Mouse (Mus musculus) testis, postnatal 14 days (tissue): ENCODE results near the gene Ptpn6.

Source experiments
- DNase-seq: peaks from one replicate; pipeline ENCODE4 v3.0.0; 2021; ENCODE audit warnings: low spot score

Ptpn6 gene

DNA sequence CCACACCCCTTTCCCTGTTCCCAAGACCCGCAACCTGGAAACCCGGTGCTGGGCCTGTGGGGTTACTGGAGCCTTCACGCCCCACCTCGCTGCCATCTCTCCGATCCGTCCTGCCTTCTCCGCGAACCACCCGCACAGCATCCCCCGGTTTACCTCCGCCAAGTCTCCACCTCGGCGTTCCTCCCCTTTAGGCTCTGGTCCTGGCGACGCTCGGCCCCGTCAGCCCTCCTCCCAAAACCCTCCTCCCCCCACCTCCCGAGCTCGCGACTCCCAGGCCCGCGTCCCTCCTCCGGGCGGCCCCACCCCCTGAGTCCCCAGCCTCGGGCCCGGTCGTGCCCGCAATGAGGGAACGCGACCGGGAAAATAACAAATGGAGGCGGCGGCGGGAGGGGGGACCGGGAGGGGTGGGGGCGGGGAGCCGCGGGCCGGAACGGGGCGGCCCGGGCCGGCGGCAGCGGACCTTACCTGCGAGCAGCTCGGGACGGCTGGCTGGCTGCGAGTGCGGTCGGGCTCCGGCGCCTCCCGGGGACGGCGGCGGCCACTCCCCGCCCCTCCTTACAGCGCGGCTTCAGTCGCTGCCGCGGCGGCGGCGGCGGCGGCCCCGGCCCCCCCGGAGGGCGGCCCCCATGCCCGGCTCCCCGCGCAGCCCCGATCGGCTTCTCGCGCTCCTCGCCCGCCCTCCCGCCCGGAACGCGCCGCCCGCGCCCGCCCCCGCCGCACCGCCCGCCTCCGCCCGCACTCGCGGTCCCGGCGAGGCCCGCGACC is 17.5 kb upstream of the Ptpn6 start, which contains the start of the genes Gm45234 and Atn1:
TSS of gene Gm45234 (minus strand) at position 191 of the 765 bp plus-strand sequence.
TSS of gene Atn1 (minus strand) at position 694 of the 765 bp plus-strand sequence.
- peak; percentile 72 for DNase-seq

GRCm38 (mm10) chr6:124755306-124755705 is 16.8 kb upstream of the Ptpn6 start:
- no peak for DNase-seq

GRCm38 (mm10) chr6:124753861-124754260 is 15.3 kb upstream of the Ptpn6 start:
- no peak for DNase-seq

DNA sequence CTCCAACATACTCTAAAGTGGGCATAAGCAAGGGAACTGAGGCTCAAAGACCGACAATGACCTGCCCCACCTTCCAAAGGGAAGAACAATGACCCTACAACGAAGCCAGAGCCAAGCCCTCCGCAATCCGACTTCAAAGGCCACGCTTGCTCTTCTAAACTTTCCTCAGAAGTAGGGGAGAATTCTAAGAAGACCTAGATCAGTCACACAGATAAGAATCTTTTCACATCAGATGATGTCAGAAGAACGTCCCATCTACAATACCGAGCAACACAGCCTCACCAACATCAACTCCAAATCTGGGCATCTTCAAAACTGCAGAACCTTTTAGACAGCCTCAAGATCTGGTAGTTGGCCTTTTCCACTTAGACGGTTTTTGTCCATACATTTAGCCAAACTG is 11.9 kb upstream of the Ptpn6 start:
- DNase-seq, result no peak

DNA sequence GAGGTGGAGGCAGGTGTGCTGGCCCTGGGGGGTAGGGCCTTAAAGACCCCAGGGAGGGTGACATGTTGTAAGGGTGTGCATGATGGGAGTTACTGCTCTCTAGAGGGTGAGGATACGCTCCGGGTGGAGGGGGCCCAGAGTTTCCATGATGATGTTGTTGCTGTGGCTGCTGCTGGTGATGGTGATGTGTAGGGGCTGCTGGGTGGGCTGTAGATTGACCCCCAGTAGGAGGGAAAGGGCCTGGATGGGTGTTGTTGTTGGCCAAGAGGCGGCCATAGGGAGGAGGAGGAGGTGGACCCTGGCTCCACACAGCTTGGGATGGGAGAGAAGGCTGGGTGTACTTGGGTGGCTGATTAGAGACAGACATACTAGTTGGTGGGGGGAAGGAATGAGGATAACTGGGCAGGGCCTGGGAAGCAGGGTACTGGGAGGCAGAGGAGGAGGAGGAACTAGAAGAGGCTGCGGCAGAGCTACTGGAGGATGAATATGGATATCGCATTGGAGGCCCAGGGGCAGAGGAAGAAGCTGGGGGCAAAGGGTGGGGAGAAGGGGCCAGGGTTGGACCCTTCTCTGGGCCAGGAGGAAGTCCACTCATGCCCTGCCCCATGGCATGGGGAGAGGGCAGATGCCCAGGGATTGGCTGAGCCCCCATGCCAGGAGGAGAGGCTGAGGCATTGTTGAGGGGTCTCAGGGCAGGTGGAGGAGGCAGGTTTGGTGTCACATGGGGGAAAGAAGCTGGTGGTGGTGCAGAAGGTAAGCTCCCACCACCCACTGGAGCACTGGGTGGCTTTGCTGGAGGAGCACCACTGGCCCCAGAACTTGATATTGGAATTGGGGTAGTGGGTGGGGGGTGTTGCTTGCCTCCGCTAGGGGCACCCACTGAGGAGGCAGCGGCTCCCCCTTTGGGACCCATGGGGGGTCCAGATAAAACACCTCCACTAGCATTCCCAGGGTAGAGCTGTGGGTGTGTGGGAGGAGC is 8.4 kb upstream of the Ptpn6 start:
- no peak for DNase-seq

DNA sequence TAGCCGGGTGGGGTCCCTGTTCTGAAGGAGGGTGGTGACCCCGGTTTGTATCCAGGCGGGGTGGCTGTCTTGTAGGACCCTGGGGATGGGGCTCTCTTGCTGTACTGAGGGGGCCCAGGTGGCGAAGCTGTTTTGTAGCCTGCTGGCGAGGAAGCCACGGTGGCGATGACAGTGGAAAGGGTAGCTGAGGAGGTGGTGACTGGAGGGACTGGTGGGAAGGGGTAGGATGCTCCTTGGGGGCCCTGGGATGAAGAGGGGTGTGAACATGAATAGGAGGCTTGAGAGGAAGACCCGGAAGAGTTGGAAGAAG is 7.7 kb upstream of the Ptpn6 start:
- DNase-seq, result no peak

DNA sequence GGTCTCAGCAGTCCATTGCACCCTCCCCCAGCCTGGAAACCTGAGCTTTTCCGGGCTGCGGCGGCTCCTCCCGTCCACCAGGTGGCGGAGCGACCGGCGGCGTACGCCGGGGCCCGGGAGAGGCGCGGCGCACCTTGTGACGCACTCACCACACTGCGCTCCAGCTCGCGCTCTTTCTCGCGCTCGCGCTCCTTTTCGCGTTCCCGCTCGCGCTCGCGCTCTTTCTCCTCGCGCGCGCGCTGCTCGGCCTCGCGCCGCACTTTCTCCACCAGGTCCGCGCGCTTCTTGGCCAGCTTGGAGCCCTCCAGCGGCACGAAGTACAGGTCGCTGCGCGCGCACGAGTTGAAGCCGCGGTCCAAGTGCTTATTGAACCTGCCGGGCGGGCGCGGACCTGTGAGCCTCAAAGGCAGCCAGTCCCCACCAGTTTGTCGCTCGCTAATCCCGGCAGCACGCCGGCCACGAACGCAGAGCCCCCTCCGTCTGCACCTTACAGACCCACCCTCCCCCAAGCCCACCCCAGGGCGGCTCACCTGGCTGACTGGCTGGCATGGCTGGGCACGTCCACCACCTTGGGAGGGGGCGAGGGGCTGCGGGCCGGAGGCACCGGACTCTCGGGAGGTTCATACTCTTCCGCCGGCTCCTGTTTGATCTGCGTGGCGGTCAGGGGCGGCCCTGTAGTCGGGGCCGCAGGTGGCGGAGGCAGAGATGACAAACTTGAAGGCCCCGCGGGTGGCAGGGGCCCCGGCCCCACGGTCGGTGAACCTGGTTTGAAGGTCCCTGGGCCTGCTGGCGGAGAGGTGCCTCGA is 7.2 kb upstream of the Ptpn6 start:
- peak; percentile 94 for DNase-seq

GRCm38 (mm10) chr6:124744755-124745321 is 6.3 kb upstream of the Ptpn6 start:
- DNase-seq, result peak; percentile 33

- DNase-seq, result no peak
Measured at GRCm38 (mm10) chr6:124743647-124744046, 5.1 kb upstream of the Ptpn6 start.

GRCm38 (mm10) chr6:124742839-124743514 is 4.5 kb upstream of the Ptpn6 start:
- peak; percentile 35 for DNase-seq

DNA sequence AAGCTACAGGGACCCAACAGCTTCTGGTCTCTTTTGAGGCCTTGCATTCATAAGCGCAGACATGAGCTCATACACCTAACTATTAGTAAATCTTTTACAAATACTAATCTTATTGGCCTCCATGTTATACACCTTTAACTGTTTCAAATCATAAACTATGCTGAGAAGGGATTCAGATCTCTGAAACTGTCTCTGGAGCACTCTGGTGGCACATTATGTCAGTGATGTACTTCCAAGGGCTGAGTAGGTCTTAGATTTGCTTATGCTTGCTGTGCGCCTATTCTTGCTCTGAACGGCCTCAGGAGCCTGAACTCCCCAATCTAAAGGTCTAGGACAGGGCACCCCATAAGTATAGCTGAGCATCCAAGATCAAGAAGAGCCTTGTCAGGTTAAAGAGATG is 3.3 kb upstream of the Ptpn6 start:
- no peak for DNase-seq

DNA sequence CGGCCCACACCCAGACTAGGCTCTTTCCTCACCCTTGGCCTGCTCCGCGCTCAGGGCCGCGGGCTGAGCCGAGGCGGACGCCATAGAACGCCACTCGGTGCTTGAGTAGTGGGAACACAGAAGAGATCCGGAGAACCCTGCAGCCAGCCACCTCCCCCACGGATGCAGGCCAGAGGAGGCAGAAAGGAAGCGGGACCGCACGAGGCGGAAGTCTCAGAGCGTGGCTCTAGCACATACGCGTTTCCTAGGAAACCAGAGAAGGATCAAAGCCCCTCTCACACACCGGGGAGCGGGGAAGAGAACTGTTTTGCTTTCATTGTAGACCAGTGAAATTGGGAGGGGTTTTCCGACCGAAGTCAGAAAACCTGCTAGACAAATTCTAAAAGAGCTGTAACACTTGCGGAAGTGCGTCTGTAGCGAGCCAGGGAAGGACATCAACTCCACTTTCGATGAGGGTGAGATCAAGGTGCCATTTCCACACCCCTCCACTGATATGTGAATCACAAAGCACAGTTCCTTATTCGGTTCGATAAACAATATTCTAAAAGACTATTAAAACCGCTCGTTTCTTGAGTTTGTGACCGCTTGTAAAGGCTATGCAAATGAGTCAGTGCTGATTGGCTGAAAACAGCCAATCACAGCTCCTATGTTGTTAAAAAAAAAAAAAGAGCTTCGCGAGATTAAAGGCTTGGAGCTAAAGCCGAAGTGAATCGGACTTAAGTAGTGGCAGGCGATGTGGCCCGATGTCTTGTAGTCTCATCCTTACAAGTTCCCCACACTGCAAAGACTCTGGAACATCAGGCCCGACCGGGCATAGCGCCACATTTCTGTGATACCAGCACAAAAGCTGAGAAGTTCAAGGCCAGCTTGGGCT is 2.6 kb upstream of the Ptpn6 start, which contains the start of gene Grcc10:
TSS of gene Grcc10 (minus strand) at position 487 of the 874 bp plus-strand sequence.
- peak; percentile 91 for DNase-seq

- no peak for DNase-seq
Measured at GRCm38 (mm10) chr6:124740211-124740887, 1.8 kb upstream of the Ptpn6 start.

DNA sequence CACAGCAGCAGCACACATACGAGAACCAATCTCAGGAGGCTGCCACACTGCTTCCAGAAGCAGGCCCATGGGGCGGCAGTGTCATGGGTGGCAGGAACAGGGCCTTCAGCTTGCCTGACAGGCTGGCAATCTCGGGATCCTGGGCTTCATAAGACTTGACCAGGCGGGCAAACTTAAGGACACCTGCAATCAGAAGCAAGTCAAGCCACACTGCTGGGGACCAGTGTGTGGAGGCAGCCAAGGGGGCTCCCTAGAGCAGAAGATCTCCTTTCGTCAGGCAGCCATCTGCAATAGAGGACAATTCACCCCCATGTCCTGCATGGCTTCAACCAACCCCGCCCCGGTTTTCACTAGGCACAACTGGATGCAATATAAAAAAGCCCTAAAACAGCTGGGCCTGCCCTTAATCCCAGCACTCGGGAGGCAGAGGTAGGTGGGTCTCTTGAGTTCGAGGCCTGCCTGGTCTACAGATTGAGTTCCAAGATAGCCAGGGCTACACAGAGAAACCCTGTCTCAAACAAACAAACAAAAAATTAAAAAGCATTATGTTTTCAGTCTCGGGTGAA is 800 bp upstream of the Ptpn6 start:
- no peak for DNase-seq

- DNase-seq, result no peak
Measured at GRCm38 (mm10) chr6:124737040-124737439, 1.5 kb downstream of the Ptpn6 start.

DNA sequence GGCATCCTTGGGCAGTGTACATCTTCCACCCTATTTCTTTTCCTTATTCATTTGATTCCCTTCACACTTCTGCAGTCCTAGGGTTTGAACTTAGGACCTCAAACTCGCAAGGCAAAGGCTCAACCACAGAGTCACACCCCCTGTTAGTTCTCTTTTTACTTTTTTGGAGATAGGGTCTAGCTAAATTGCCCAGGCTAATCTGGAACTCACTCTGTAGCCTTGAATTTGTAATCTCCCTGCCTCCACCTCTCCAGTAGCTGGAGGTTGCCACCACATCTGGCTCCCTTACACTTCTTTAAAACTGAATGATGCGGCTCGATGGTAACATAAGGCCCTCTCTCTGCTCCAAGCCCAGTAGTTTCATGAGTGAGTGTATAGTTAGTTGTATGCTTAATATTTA is 4.1 kb downstream of the Ptpn6 start:
- no peak for DNase-seq

GRCm38 (mm10) chr6:124732476-124733370 is 5.8 kb downstream of the Ptpn6 start:
- no peak for DNase-seq

- DNase-seq, result no peak
Measured at GRCm38 (mm10) chr6:124731038-124731437, 7.5 kb downstream of the Ptpn6 start.
